Mouse (Mus musculus) urinary bladder, adult 2 months (tissue): ENCODE measurements around the gene Map6. TPM values are rescaled to one million over a fixed set of nuclear protein-coding genes. Genes with fewer than 3 reads are reported as not detected.

ENCODE experiments used
- polyA plus RNA-seq: library from polyadenylated mRNA; depleted of rRNA; stranded (reverse); fragments of >200 nt; gene quantifications from 2 replicates; pipeline ENCODE4 v1.2.3, GENCODE M21; 2012; rRNA removed

Map6 gene
- polyA plus RNA-seq, 1 experiment = 13.1 TPM

Other genes starting within 250 kb of the Map6 start
- 19.4 and 21.5 TPM in 2 replicates for gene Uvrag, start 126.3 kb upstream of the Map6 start, polyA plus RNA-seq
- 82.3 and 95.8 TPM in 2 replicates for gene Dgat2, start 84.7 kb upstream of the Map6 start, polyA plus RNA-seq
- gene Mogat2, start 28.8 kb upstream of the Map6 start, polyA plus RNA-seq = 1.0 and 1.3 TPM in 2 replicates
- 473 and 550 TPM in 2 replicates for gene Serpinh1, start 85.8 kb downstream of the Map6 start, polyA plus RNA-seq
- gene Gdpd5, start 114.0 kb downstream of the Map6 start, polyA plus RNA-seq = 15.8 and 20.9 TPM in 2 replicates
- 0.81 and 1.5 TPM in 2 replicates for gene Klhl35, start 198.6 kb downstream of the Map6 start, polyA plus RNA-seq
- 1,354 and 1,732 TPM in 2 replicates for gene Rps3, start 216.3 kb downstream of the Map6 start, polyA plus RNA-seq